Mouse (Mus musculus) kidney, adult 2 months (tissue): Measurements from ENCODE around the gene Ninj2.

Experiments used
- CTCF ChIP-seq: fragments of 200-500 bp; conservative IDR thresholded peaks from 2 replicates; pipeline ENCODE4 v1.5.1; 2011; ENCODE audit warnings: low read depth, mild to moderate bottlenecking, control low read depth, low read length, moderate library complexity, mixed read lengths; ENCODE audit not compliant: insufficient read depth, insufficient read length
- POLR2A ChIP-seq: fragments of 200-500 bp; IDR thresholded peaks from one replicate; pipeline ENCODE4 v1.6.1; 2011; ENCODE audit warnings: low read depth, low read length, control low read depth

DNA sequence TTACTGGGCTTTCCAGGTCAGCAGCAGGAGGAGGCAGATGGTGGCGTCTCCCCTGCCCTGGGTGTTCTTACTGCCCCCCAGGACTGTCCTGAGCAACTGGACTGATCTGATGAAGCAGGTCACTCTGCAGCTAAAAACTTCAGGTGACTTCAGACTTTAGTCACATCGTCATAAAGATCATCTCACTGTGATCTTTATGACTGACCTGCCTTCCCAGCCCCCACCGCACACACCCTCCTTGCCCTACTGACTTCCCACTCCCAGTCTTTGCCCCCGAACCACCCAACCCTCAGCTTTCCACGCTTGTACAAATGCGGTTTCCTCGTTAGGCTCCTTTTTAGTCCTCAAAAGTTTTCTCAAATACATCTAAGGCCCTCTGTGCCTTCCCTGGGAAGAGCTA lies 133.9 kb downstream of the Ninj2 start:
- TF ChIP-seq CTCF, result no peak
- no peak for TF ChIP-seq POLR2A
